ENCODE assay signal across 9 mouse cellular contexts in the genomic region with DNA sequence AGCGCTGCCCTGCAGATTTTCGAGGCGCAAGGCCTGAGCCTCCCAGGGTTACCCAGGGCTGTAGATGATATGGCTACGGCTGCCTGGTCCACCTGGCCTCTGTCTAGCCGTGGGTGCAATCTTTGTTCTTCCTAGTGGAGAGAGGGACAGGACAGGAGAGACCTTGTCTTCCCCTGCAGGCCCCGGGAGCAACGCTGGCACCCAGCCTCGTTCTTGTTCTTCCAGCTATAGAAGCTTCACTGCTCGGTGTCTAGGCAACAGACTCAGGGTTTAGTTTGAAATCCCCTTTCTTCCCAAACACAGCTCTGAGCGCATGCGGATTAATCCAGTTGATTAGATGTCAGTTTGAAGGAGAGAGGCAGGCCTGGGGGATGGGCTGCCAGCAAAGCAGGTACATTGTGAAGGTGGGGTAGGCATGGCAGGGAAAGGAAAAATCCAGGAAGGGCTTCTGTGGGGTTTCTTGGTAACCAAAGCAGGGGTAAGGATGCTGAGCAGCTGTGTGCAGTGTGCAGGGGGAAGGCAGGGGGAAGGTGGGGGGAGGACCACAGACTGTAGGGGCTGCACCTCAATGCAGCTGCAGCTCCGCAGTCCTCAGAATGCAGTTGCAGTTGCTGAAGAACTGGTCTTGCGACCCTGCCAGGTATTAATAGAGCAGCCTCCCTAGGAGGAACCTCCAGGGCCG. TPM values are rescaled to one million over a fixed set of nuclear protein-coding genes. Genes with fewer than 3 reads are reported as not detected.
DNase-seq lines count a peak whose midpoint lies in the region; ATAC-seq lines count a peak whose summit lies in the region.
"Had no signal": no experiment of that assay in that cellular context is flagged by ENCODE, and none has a peak within 500 bp of the region (broad histone marks: within the 10 kb centered on the region; RNA-seq: fewer than 3 reads in every experiment).

No protein-coding gene starts in this region.

- H3K27ac ChIP-seq in heart, embryonic 14.5 days (replicated peaks in 1 of 2; ENCODE audit: control insufficient read depth in 1 of 2, insufficient read depth in 1 of 2, low read depth in 2 of 2, low read length in 2 of 2): peak overlapping the region; percentile 99 to 100

- H3K4me1 ChIP-seq in heart, embryonic 14.5 days (ENCODE audit: control insufficient read depth in 2 of 2, insufficient read depth in 2 of 2, low read length in 2 of 2): peaks cover 29 to 32% of the 10 kb centered on the region in 2 experiments

- no peaks in the 10 kb centered on the region for H3K9me3 ChIP-seq in heart, embryonic 14.5 days (ENCODE audit: control insufficient read depth, low read length)

- peak overlapping the region; percentile 45 to 66; a peak in 3 of 4 replicates for H3K4me3 ChIP-seq in heart, embryonic 14.5 days (ENCODE audit: control insufficient read depth in 1 of 2, insufficient read depth in 1 of 2, low read depth in 1 of 2, low read length in 2 of 2)

- H3K27me3 ChIP-seq in heart, embryonic 14.5 days (ENCODE audit: control insufficient read depth, insufficient read depth, low read length): 0 out of 2 replicates have a peak, but pooled peaks cover 3% of the 10 kb centered on the region

- peak overlapping the region; percentile 73 for H3K4me2 ChIP-seq in heart, embryonic 14.5 days (ENCODE audit: low read length)

- H3K9ac ChIP-seq in heart, embryonic 14.5 days (ENCODE audit: low read length): peak overlapping the region; percentile 100

- 28% methylated on average over 14 of the region's 14 CpGs for WGBS in heart, embryonic 14.5 days

- intact Hi-C loops in left cerebral cortex, postnatal 25 days (cut with DNase I): no loop called here

- ATAC-seq in heart, embryonic 14.5 days (ENCODE audit: insufficient number of reproducible peaks, insufficient read depth, low FRiP score, low read depth): no peak

- DNase-seq in layer of hippocampus, adult 11-12 months (ENCODE audit: low spot score): peak; percentile 61
- no peak for DNase-seq in layer of hippocampus, adult 9-10 months (ENCODE audit: low spot score)
- peak; percentile 32 to 43 for DNase-seq in left cerebral cortex, postnatal 25 days (ENCODE audit: low spot score in 2 of 2)
- DNase-seq in right cerebral cortex, postnatal 14 days: peak; percentile 68
- DNase-seq in ovary, postnatal 10 days (ENCODE audit: low spot score): no peak
- no peak for DNase-seq in thymus, postnatal 36 days
- no peak for DNase-seq in kidney, postnatal 25 days

- H3K36me3 ChIP-seq in heart, embryonic 14.5 days (ENCODE audit: control insufficient read depth, insufficient read depth, low read length): peaks cover 28% of the 10 kb centered on the region

RNA-seq across cellular contexts. Expression of a gene that starts 1.2 kb away (rescaled TPM):
- 5,319 and 5,796 TPM in 2 replicates for polyA plus RNA-seq in heart, embryonic 14.5 days (2014; fragmentation: Nextera tagmentation; extraction: Ambion mirVana)
- 10 to 100 TPM; 18.0 to 19.6 TPM for total RNA-seq in left cerebral cortex, postnatal 25 days (2021)
- total RNA-seq: megakaryocyte, adult 5-6 weeks had no signal

RNA-seq across cellular contexts. Expression of a gene that starts 18.9 kb away (rescaled TPM):
- polyA plus RNA-seq in heart, embryonic 14.5 days (2014; fragmentation: Nextera tagmentation; extraction: Ambion mirVana): not detected in 2 replicates
- not detected for total RNA-seq in left cerebral cortex, postnatal 25 days (2021)
- total RNA-seq: megakaryocyte, adult 5-6 weeks had no signal

RNA-seq across cellular contexts. Expression of a gene that starts 19.7 kb away (rescaled TPM):
- polyA plus RNA-seq in heart, embryonic 14.5 days (2014; fragmentation: Nextera tagmentation; extraction: Ambion mirVana): 53.8 and 54.9 TPM in 2 replicates
- total RNA-seq in left cerebral cortex, postnatal 25 days (2021): 10 to 100 TPM; 23.0 to 26.4 TPM

RNA-seq across cellular contexts. Expression of a gene that starts 28.9 kb away (rescaled TPM):
- polyA plus RNA-seq in heart, embryonic 14.5 days (2014; fragmentation: Nextera tagmentation; extraction: Ambion mirVana): 2,542 and 2,728 TPM in 2 replicates
- 1 to 10 TPM; 5.4 to 8.7 TPM for total RNA-seq in left cerebral cortex, postnatal 25 days (2021)
- total RNA-seq: megakaryocyte, adult 5-6 weeks had no signal

RNA-seq across cellular contexts. Expression of a gene that starts 59.5 kb away (rescaled TPM):
- polyA plus RNA-seq in heart, embryonic 14.5 days (2014; fragmentation: Nextera tagmentation; extraction: Ambion mirVana): 0.58 and 0.72 TPM in 2 replicates
- 10 to 100 TPM; 48.1 to 63.0 TPM for total RNA-seq in left cerebral cortex, postnatal 25 days (2021)
- total RNA-seq: megakaryocyte, adult 5-6 weeks had no signal

Comparison
In these comparisons a context has a peak if more than half of its experiments do, and no peak if none do; other contexts are left out.
1. DNase-seq: peak in layer of hippocampus, adult 11-12 months (single experiment), left cerebral cortex, postnatal 25 days (2 of 2) and right cerebral cortex, postnatal 14 days (single experiment); none in layer of hippocampus, adult 9-10 months (single experiment), ovary, postnatal 10 days (single experiment), thymus, postnatal 36 days (0 of 2) and kidney, postnatal 25 days (0 of 2).